Mouse (Mus musculus) left cerebral cortex, adult 11 months (tissue): ENCODE measurements around the gene Stard13.
A peak's percentile ranks its signal among the peaks of the same experiment; 100 is the strongest.

Source experiments
- DNase-seq: peaks from one replicate; pipeline ENCODE4 v3.0.0; 2022; ENCODE audit warnings: low spot score

Stard13 gene

GRCm38 (mm10) chr5:151142241-151142640 lies 91.4 kb downstream of the Stard13 start:
- no peak for DNase-seq

GRCm38 (mm10) chr5:151137901-151138300 lies 95.7 kb downstream of the Stard13 start:
- DNase-seq, result no peak

GRCm38 (mm10) chr5:151137311-151137710 lies 96.3 kb downstream of the Stard13 start:
- no peak for DNase-seq

GRCm38 (mm10) chr5:151135965-151136364 lies 97.7 kb downstream of the Stard13 start:
- DNase-seq, result no peak

- no peak for DNase-seq
Measured at GRCm38 (mm10) chr5:151135078-151135826, 98.4 kb downstream of the Stard13 start.

GRCm38 (mm10) chr5:151134202-151134601 lies 99.4 kb downstream of the Stard13 start:
- no peak for DNase-seq

GRCm38 (mm10) chr5:151133744-151134143 lies 99.9 kb downstream of the Stard13 start:
- DNase-seq, result no peak

- no peak for DNase-seq
Measured at GRCm38 (mm10) chr5:151129762-151130161, 103.9 kb downstream of the Stard13 start.

GRCm38 (mm10) chr5:151127298-151127717 lies 106.3 kb downstream of the Stard13 start:
- DNase-seq, result no peak

GRCm38 (mm10) chr5:151126608-151127005 lies 107.0 kb downstream of the Stard13 start:
- no peak for DNase-seq

- DNase-seq, result no peak
Measured at GRCm38 (mm10) chr5:151125985-151126607, 107.5 kb downstream of the Stard13 start.

GRCm38 (mm10) chr5:151117846-151118245 lies 115.8 kb downstream of the Stard13 start:
- no peak for DNase-seq

- DNase-seq, result no peak
Measured at GRCm38 (mm10) chr5:151116192-151116887, 117.3 kb downstream of the Stard13 start.

GRCm38 (mm10) chr5:151112743-151113142 lies 120.9 kb downstream of the Stard13 start:
- DNase-seq, result no peak

- DNase-seq, result no peak
Measured at GRCm38 (mm10) chr5:151111080-151111871, 122.4 kb downstream of the Stard13 start.

- DNase-seq, result peak; percentile 67
Measured at GRCm38 (mm10) chr5:151110461-151110908, 123.2 kb downstream of the Stard13 start.

- no peak for DNase-seq
Measured at GRCm38 (mm10) chr5:151109822-151110221, 123.8 kb downstream of the Stard13 start.

- no peak for DNase-seq
Measured at GRCm38 (mm10) chr5:151108955-151109354, 124.7 kb downstream of the Stard13 start.

- no peak for DNase-seq
Measured at GRCm38 (mm10) chr5:151108291-151108897, 125.2 kb downstream of the Stard13 start.

GRCm38 (mm10) chr5:151106841-151107240 lies 126.8 kb downstream of the Stard13 start:
- DNase-seq, result no peak
